Mouse (Mus musculus): Measurements from ENCODE around the gene Snx3. TPM values are rescaled to one million over a fixed set of nuclear protein-coding genes. Genes with fewer than 3 reads are reported as not detected.
A peak's percentile ranks its signal among the peaks of the same experiment; 100 is the strongest.

Snx3 gene
- 250 and 254 TPM in 2 replicates for polyA plus RNA-seq (2016; fragmentation: Nextera tagmentation; extraction: Ambion mirVana)

GRCm38 (mm10) chr10:42501775-42502348 lies at the start of gene Snx3:
Gene Snx3 (plus strand): TSS chr10:42502030.
- Histone ChIP-seq H3K4me3 (replicated peaks) (peak within 1 kb of the TSS; percentile 84), H3K9me3 (no peaks in the 10 kb centered on the region), H3K4me2 (peak within 1 kb of the TSS; percentile 65), H3K4me1 (peaks cover 9% of the 10 kb centered on the region), H3K36me3 (replicated peaks) (0 out of 2 replicates have a peak, but pooled peaks cover 3% of the 10 kb centered on the region), H3K27ac (peak within 1 kb of the TSS; percentile 93), H3K9ac (peak within 1 kb of the TSS; percentile 89), H3K27me3 (no peaks in the 10 kb centered on the region)
- under 1% methylated on average over 68 of the region's 68 CpGs for WGBS
- ATAC-seq (ENCODE audit: low FRiP score): peak; percentile 97

DNA sequence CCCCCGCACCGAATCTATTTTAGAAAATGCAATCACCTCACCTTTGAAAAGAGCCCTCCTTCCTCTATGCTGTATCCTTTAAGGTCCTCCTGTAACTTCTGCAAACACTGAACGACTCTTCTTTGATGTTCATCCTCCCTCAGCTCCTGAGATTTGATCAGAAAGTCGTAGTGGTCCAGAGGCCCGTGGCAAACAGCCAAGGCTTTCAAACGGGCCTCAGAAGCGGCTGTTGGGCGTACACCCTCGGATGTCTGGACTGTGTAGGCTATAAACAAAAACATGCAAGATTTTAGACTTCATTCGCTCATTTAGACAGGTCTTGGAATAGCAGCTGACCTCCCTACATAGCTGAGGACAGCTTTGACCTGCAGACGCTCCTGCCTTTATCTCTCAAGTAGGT lies 47.6 kb upstream of the Snx3 start:
- Histone ChIP-seq H3K4me2 (no peak overlapping the region), H3K36me3 (replicated peaks) (no peaks in the 10 kb centered on the region), H3K27me3 (no peaks in the 10 kb centered on the region), H3K27ac (no peak overlapping the region), H3K4me1 (peaks cover 2% of the 10 kb centered on the region), H3K4me3 (replicated peaks) (no peak overlapping the region), H3K9me3 (peaks cover 3% of the 10 kb centered on the region; the same call in 1 of the 2 replicates), H3K9ac (no peak overlapping the region)
- 81% methylated on average over 11 of the region's 11 CpGs for WGBS
- no peak for ATAC-seq (ENCODE audit: low FRiP score)

- Histone ChIP-seq H3K9me3 (peaks cover 7% of the 10 kb centered on the region; the same call in 1 of the 2 replicates), H3K4me3 (replicated peaks) (no peak overlapping the region), H3K4me2 (no peak overlapping the region), H3K4me1 (no peaks in the 10 kb centered on the region; the same call in 1 of the 2 replicates), H3K27ac (no peak overlapping the region), H3K36me3 (replicated peaks) (no peaks in the 10 kb centered on the region), H3K27me3 (no peaks in the 10 kb centered on the region), H3K9ac (no peak overlapping the region)
- 89% methylated on average over 6 of the region's 6 CpGs for WGBS
- ATAC-seq (ENCODE audit: low FRiP score): no peak
Observed at GRCm38 (mm10) chr10:42454690-42455089, 47.1 kb upstream of the Snx3 start.

DNA sequence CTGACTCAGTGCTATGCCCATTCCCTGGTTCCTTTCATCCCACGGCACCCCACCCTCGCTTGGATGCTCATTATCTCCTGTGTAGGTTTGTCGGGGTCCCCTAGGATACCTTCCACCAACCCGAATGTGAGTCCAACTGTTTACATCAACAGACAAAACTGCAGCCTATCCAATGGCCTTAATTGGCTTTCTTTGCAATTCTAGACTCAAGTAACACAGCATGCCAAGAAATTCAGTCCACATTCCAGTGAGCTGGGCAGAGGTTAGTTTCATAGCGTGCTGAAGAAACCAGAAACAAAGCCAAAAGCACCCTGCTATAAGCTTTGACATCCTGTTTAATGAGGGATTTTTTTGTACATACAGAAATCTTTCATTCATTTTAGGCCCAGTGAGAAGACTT lies 45.8 kb upstream of the Snx3 start:
- no peak overlapping the region for H3K9ac ChIP-seq
- no peak for ATAC-seq (ENCODE audit: low FRiP score)
- H3K36me3 ChIP-seq (replicated peaks): no peaks in the 10 kb centered on the region
- no peak overlapping the region for H3K4me2 ChIP-seq
- no peaks in the 10 kb centered on the region; the same call in 1 of the 2 replicates for H3K4me1 ChIP-seq
- no peak overlapping the region for H3K27ac ChIP-seq
- peaks cover 8% of the 10 kb centered on the region; the same call in 1 of the 2 replicates for H3K9me3 ChIP-seq
- 65% methylated on average over 5 of the region's 5 CpGs for WGBS
- no peak overlapping the region for H3K4me3 ChIP-seq (replicated peaks)
- H3K27me3 ChIP-seq: no peaks in the 10 kb centered on the region

DNA sequence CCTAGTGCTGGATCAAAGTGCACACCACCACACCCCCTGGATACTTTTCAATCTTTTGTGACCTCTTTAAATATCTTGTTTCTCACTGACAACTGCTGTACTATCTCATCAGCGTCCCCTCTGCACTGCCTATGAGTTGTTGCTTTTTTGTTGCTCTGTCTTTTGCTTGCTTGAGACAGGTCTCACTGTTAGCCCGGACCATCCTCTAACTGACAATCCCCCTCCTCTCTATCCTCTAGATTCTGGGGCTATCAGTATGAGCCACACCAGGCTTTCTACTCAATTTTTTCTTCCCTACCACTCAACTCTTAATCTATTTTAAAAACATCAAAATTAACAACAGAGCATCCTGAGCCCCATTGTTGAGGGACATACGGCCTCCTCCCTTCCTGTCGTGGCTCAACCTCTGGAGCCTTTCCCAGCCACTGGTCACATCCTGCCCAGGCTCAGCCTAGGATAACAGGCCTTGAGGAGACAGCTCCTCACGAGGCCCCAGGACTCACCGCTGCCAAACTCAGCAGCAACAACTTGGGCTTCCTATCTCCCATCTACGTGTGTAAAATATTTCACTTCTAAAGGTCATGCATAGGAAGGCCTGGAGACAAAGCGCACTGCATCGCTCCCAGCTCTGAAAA lies 44.2 kb upstream of the Snx3 start:
- Histone ChIP-seq H3K9me3 (peaks cover 8% of the 10 kb centered on the region; the same call in 1 of the 2 replicates), H3K4me2 (no peak overlapping the region), H3K36me3 (replicated peaks) (no peaks in the 10 kb centered on the region), H3K4me1 (no peaks in the 10 kb centered on the region; the same call in 1 of the 2 replicates), H3K27me3 (no peaks in the 10 kb centered on the region), H3K27ac (peak overlapping the region; percentile 25; the same call in 1 of the 2 replicates), H3K4me3 (replicated peaks) (no peak overlapping the region), H3K9ac (no peak overlapping the region; the same call in 1 of the 2 replicates)
- 87% methylated on average over 9 of the region's 9 CpGs for WGBS
- no peak for ATAC-seq (ENCODE audit: low FRiP score)

- Histone ChIP-seq H3K27me3 (no peaks in the 10 kb centered on the region), H3K9ac (0 out of 2 replicates have a peak overlapping the region, but pooled peaks have one; percentile 2), H3K27ac (0 out of 2 replicates have a peak overlapping the region, but pooled peaks have one; percentile 46), H3K36me3 (replicated peaks) (no peaks in the 10 kb centered on the region), H3K9me3 (peaks cover 6% of the 10 kb centered on the region; the same call in 1 of the 2 replicates), H3K4me1 (peaks cover 3% of the 10 kb centered on the region), H3K4me2 (no peak overlapping the region), H3K4me3 (replicated peaks) (no peak overlapping the region)
- 55% methylated on average over 5 of the region's 5 CpGs for WGBS
- ATAC-seq (ENCODE audit: low FRiP score): no peak
Observed at GRCm38 (mm10) chr10:42464224-42464623, 37.6 kb upstream of the Snx3 start.

- WGBS: 82% methylated on average over 14 of the region's 14 CpGs
- 0 out of 2 replicates have a peak overlapping the region, but pooled peaks have one; percentile 25 for H3K27ac ChIP-seq
- peaks cover under 1% of the 10 kb centered on the region; the same call in 1 of the 2 replicates for H3K9me3 ChIP-seq
- H3K4me3 ChIP-seq (replicated peaks): no peak overlapping the region
- H3K27me3 ChIP-seq: no peaks in the 10 kb centered on the region
- H3K36me3 ChIP-seq (replicated peaks): no peaks in the 10 kb centered on the region
- no peak overlapping the region for H3K9ac ChIP-seq
- H3K4me1 ChIP-seq: peaks cover 3% of the 10 kb centered on the region
- ATAC-seq (ENCODE audit: low FRiP score): no peak
- H3K4me2 ChIP-seq: no peak overlapping the region
Observed at GRCm38 (mm10) chr10:42464805-42465204, 37.0 kb upstream of the Snx3 start.

GRCm38 (mm10) chr10:42474946-42475514 lies 26.8 kb upstream of the Snx3 start:
- Histone ChIP-seq H3K4me1 (peaks cover 11% of the 10 kb centered on the region), H3K36me3 (replicated peaks) (0 out of 2 replicates have a peak, but pooled peaks cover 6% of the 10 kb centered on the region), H3K9me3 (no peaks in the 10 kb centered on the region), H3K4me2 (no peak overlapping the region), H3K9ac (no peak overlapping the region), H3K27me3 (no peaks in the 10 kb centered on the region), H3K4me3 (replicated peaks) (no peak overlapping the region), H3K27ac (no peak overlapping the region)
- no peak for ATAC-seq (ENCODE audit: low FRiP score)
- 83% methylated on average over 6 of the region's 6 CpGs for WGBS

DNA sequence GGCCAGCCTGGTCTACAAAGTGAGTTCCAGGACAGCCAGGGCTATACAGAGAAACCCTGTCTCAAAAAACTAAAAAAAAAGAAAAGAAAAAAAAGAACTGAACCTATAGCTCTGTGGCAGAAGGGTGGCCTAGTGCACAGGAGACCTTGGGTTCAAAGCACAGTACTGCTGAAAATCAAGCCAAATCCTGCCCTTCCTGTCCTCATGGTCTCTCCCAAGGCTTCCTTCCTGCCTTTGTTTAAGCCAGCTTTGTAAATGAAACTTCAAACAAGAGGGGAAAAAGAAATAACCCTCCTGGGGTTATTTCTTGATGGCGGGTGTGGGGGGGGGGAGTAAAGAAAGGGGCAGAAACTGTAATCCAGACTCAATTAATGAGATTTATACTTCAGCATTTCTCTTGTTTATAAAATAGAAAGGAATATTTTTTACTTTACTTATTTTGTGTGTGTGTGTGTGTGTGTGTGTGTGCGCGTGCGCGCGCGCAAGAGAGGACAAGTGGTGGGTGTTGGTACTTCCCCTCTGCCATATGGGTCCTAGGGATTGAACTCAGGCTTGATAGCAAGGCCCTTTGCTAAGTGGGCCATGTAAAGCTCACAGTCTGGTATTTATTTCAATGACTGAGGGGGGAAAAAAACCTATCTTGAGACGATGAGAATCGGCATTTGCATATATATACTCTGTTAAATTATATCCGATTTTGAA lies 24.9 kb upstream of the Snx3 start:
- Histone ChIP-seq H3K27ac (no peak overlapping the region), H3K4me1 (peaks cover 11% of the 10 kb centered on the region), H3K27me3 (no peaks in the 10 kb centered on the region), H3K4me2 (no peak overlapping the region), H3K36me3 (replicated peaks) (no peaks in the 10 kb centered on the region), H3K9ac (no peak overlapping the region), H3K9me3 (no peaks in the 10 kb centered on the region), H3K4me3 (replicated peaks) (no peak overlapping the region)
- no peak for ATAC-seq (ENCODE audit: low FRiP score)
- WGBS: 94% methylated on average over 10 of the region's 10 CpGs

- H3K27me3 ChIP-seq: no peaks in the 10 kb centered on the region
- H3K36me3 ChIP-seq (replicated peaks): no peaks in the 10 kb centered on the region
- peak overlapping the region; percentile 77 for H3K4me3 ChIP-seq (replicated peaks)
- H3K9me3 ChIP-seq: no peaks in the 10 kb centered on the region
- H3K4me1 ChIP-seq: peaks cover 11% of the 10 kb centered on the region
- H3K4me2 ChIP-seq: peak overlapping the region; percentile 83
- peak; percentile 66 for ATAC-seq (ENCODE audit: low FRiP score)
- peak overlapping the region; percentile 88 for H3K27ac ChIP-seq
- peak overlapping the region; percentile 82 for H3K9ac ChIP-seq
- WGBS: 14% methylated on average over 25 of the region's 25 CpGs
Observed at GRCm38 (mm10) chr10:42477550-42478340, 24.1 kb upstream of the Snx3 start.

DNA sequence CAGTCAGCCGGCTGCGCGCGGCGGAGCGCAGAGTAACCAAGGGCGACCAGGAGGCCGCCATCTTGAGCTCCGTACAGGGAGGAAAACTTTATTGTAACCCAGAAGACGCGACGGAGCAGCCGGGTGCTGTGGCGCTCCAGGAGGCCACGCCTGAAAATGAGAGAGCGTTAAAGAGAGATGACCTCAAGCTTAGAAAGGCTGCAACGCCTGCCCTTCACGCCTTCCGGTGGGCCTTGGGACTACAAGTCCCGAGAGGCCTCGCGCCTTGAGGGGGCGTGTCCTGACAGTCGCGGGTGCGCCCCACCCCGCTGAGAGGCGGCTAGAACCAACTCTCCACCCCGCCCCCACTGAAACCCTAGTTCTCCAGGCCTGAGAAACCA lies 23.5 kb upstream of the Snx3 start, which contains the start of gene Afg1l:
Afg1l (minus strand) TSS at position 225 of the 380 bp plus-strand sequence.
- peak within 1 kb of the TSS; percentile 88 for H3K27ac ChIP-seq
- peak within 1 kb of the TSS; percentile 83 for H3K4me2 ChIP-seq
- peak within 1 kb of the TSS; percentile 82 for H3K9ac ChIP-seq
- no peaks in the 10 kb centered on the region for H3K27me3 ChIP-seq
- ATAC-seq (ENCODE audit: low FRiP score): peak; percentile 95
- no peaks in the 10 kb centered on the region for H3K9me3 ChIP-seq
- under 1% methylated on average over 29 of the region's 29 CpGs for WGBS
- no peaks in the 10 kb centered on the region for H3K36me3 ChIP-seq (replicated peaks)
- peaks cover 11% of the 10 kb centered on the region for H3K4me1 ChIP-seq
- peak within 1 kb of the TSS; percentile 77 for H3K4me3 ChIP-seq (replicated peaks)
